Mouse (Mus musculus) right cerebral cortex, adult 18-20 months (tissue): ENCODE data around the gene Top2b.

Source experiments
- DNase-seq: peaks from one replicate; pipeline ENCODE4 v3.0.0; 2022; ENCODE audit warnings: mixed read lengths

Top2b gene

GRCm38 (mm10) chr14:16364878-16365337, at the start of gene Top2b:
Gene Top2b, plus strand, starts transcription at chr14:16365179.
- DNase-seq, result peak; percentile 98

DNA sequence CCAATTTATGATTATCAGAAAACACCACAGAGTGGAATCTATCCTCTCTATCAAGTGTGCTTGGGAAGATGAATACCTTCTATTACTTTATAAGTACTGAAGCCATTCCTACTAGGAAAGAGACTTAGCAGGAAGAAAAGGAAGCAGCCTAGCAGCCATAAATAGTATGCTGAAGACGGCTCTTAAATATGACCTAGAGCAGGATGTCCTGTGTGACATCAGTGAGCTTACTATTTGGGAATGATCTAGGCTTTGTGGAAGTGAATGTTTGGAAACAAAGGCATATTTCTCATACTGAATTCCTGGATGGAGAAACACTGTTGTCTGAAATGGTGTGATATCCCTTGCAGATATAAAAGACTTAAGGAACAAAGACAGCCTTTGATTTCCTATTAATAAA, 48.3 kb upstream of the Top2b start:
- no peak for DNase-seq

- no peak for DNase-seq
These were observed 45.2 kb upstream of the Top2b start for GRCm38 (mm10) chr14:16319818-16320217.

GRCm38 (mm10) chr14:16324394-16324793, 40.6 kb upstream of the Top2b start:
- DNase-seq, result no peak

- DNase-seq, result no peak
These were observed 39.8 kb upstream of the Top2b start for GRCm38 (mm10) chr14:16325208-16325607.

DNA sequence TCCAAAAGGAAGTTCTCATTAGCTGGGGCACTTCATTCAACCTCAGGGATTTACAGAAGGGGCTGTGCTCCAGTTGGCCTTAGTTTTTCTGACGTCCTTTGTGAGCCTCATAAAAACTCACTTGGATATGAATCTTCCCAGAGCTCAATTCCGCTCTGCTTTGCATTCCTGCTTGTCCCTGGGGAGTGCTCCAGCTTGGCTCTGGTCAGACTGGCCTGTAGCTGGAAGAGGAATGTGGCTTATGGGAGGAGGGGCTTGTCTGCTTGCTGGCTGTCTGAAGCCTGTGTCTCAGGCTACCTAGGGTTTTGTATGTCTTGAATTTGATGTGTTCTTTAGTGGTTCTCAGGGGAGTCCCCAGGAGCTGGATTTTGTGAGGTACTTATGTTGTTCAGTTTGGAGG, 36.4 kb upstream of the Top2b start:
- DNase-seq, result no peak

- DNase-seq, result no peak
These were observed 36.0 kb upstream of the Top2b start for GRCm38 (mm10) chr14:16328959-16329480.

GRCm38 (mm10) chr14:16329756-16330155, 35.2 kb upstream of the Top2b start:
- DNase-seq, result no peak

- DNase-seq, result no peak
These were observed 30.7 kb upstream of the Top2b start for GRCm38 (mm10) chr14:16334260-16334659.

DNA sequence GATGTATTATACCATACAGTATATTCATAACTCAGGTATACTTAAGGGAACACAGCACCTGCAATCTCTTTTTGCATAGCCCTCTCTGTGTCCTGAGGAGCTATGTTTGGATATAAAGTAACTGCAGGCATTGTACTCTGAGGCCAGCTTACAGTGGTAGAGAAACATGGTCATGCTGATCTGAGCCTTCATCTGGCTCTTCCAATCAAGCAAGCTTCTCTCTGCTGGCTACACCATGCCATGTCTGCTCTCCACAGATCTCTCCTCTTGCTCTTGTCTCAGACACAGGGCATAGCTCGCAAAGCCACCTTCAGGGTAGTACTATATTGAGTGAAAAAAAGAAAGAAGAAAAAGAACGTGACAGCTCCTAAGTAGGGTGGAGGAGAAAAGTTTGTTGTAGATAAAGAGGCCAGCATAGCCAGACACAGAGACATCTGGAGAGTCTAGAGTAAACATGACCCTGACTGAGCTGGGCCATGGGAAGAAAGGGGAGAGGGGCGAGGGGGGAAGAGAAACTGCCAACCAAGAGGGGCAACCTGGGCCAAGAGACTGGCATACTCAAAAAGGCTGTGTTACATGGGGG, 29.1 kb upstream of the Top2b start:
- no peak for DNase-seq

- no peak for DNase-seq
These were observed 17.5 kb upstream of the Top2b start for GRCm38 (mm10) chr14:16347505-16347904.

DNA sequence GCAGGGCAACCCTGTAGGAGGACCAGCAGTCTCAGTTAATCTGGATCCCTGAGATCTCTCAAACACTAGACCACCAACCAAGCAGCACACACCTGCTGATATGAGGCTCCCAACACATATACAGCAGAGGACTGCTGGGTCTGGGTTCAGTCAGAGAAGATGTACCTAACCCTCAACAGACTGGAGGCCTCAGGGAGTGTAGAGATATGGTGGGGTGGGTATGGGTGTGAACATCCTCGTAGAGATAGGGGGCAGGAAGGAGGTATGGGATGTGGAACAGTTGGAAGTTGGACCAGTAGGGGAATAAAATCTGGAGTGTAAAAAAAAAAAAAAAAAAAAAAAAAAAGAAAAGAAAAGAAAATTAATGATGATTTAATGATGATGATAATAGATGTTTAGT, 5.3 kb upstream of the Top2b start:
- DNase-seq, result no peak

DNA sequence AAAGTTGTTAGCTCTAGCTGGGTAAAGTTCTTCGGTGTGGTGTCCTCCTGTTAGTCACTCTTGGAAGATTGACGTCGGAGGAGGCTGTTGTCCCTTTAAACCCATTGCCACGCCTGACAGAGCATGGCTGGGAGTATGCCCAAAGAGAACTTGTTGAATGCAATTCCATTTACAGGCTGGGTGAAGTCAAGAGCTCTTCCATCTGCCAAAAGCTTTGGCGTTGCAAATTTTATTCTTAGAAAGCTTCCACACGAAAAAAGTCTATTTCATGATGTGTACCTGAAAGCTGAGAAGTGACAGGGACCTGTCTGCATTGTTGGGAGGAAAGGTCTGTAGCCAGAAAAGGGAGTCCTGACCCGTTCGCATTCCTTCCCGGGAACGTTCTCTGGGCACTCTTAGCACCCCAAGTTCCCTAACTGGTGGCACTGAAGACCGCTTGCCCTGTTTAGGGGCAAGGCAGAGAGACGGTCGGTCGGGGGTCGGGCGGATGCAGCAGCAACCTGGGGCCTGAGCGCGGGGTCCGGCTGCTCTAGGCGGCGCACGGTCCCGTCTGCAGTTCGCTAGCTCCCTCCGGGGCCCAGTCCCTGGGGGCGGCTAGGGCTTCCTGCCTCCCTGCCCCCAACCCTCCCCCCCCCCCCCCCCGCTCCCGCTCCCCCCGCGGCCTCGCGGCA, 683 bp upstream of the Top2b start:
- peak; percentile 27 for DNase-seq

- DNase-seq, result peak; percentile 64
These were observed 589 bp downstream of the Top2b start for GRCm38 (mm10) chr14:16365362-16366173.

- DNase-seq, result peak; percentile 39
These were observed 1.4 kb downstream of the Top2b start for GRCm38 (mm10) chr14:16366174-16366889.

GRCm38 (mm10) chr14:16366986-16367385, 2.0 kb downstream of the Top2b start:
- no peak for DNase-seq

- no peak for DNase-seq
These were observed 7.8 kb downstream of the Top2b start for GRCm38 (mm10) chr14:16372761-16373160.

DNA sequence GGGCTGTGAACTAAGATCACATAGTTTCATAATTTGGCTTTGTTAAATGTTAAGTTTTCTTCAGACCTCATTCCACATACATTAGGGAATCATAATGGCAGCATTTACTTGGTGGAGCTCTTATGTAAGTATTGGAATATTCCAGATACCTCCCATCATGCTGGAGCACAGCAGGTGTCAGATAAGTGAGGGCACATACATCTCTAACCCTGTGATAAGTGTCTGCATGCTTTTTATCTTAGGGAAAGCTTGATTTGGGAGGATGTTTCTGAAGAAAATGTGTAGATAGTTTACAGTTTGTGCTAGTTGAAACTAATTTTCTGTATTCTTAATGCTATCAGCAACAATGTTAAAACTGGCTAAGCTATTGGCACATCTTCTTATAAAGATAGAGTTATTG, 8.2 kb downstream of the Top2b start:
- DNase-seq, result no peak

GRCm38 (mm10) chr14:16379917-16380570, 15.1 kb downstream of the Top2b start:
- peak; percentile 60 for DNase-seq

GRCm38 (mm10) chr14:16384783-16385182, 19.8 kb downstream of the Top2b start:
- DNase-seq, result no peak

DNA sequence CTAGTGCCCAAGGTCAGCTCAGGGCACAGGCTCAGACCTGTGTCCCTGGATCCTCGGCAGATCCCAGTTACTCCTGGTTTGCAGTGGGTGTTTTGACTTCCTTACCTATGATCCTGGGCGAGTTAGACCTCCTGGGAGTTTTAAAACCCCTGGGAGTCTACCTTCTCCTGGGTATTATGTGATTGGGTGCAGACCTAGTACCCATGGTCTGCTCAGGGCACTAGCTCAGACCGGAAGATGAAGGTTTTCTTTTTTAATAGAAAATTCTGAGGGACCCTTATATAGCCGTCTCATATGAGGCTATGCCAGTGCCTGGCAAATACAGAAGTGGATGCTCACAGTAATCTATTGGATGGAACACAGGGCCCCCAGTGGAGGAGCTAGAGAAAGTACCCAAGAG, 40.2 kb downstream of the Top2b start:
- DNase-seq, result no peak

- DNase-seq, result no peak
These were observed 49.2 kb downstream of the Top2b start for GRCm38 (mm10) chr14:16414163-16414562.
